Mouse (Mus musculus): ENCODE measurements around the gene Apopt1. TPM values are rescaled to one million over a fixed set of nuclear protein-coding genes. Genes with fewer than 3 reads are reported as not detected.
A peak's percentile ranks its signal among the peaks of the same experiment; 100 is the strongest.

Gene Apopt1
- polyA plus RNA-seq, 1 experiment, result 54.6 TPM

- peak overlapping the region; percentile 87 for H3K4me3 ChIP-seq
- H3K36me3 ChIP-seq (ENCODE audit: control insufficient read depth, insufficient read depth), result no peaks in the 10 kb centered on the region
- peak overlapping the region; percentile 69 for H3K4me2 ChIP-seq (ENCODE audit: low read depth)
- H3K79me2 ChIP-seq (ENCODE audit: control insufficient read depth, insufficient read depth), result peaks cover 37% of the 10 kb centered on the region
- peak overlapping the region; percentile 87 for H3ac ChIP-seq (ENCODE audit: control insufficient read depth, insufficient read length)
- TF ChIP-seq TCF3 (IDR thresholded peaks at IDR 0.05; ENCODE audit: insufficient read length, low read depth), result no peak
- no peak for TF ChIP-seq POLR2AphosphoS2 (IDR thresholded peaks at IDR 0.05; ENCODE audit: insufficient read length, low read depth)
- TF ChIP-seq SRF (IDR thresholded peaks at IDR 0.05; ENCODE audit: control insufficient read depth, insufficient read length, low read depth), result no peak
- no peak for TF ChIP-seq E2F4 (IDR thresholded peaks at IDR 0.05; ENCODE audit: insufficient read depth)
- no peak for TF ChIP-seq REST (IDR thresholded peaks at IDR 0.05; ENCODE audit: insufficient read depth, insufficient read length)
- TF ChIP-seq MAX (IDR thresholded peaks at IDR 0.05; ENCODE audit: low read depth), result no peak
- TF ChIP-seq MYOD1 (IDR thresholded peaks at IDR 0.05; ENCODE audit: control insufficient read depth in 1 of 3, insufficient read length in 2 of 3, low read depth in 2 of 3), result no peak
- TF ChIP-seq MYOG (IDR thresholded peaks at IDR 0.05; ENCODE audit: control insufficient read depth in 1 of 3, insufficient read depth in 1 of 3, insufficient read length in 2 of 3, low read depth in 2 of 3), result no peak
- no peak for TF ChIP-seq TCF12 (IDR thresholded peaks at IDR 0.05; ENCODE audit: insufficient read depth, poor library complexity, severe bottlenecking)
- no peak for TF ChIP-seq CEBPB (IDR thresholded peaks at IDR 0.05; ENCODE audit: insufficient read depth, poor library complexity, severe bottlenecking)
- no peak for TF ChIP-seq POLR2A (IDR thresholded peaks at IDR 0.05; ENCODE audit: insufficient read length, low read depth)
- H3K27me3 ChIP-seq (ENCODE audit: control insufficient read depth, insufficient read depth, insufficient read length), result no peaks in the 10 kb centered on the region
These were observed 44.7 kb downstream of the Apopt1 start for GRCm38 (mm10) chr12:111757561-111758325.

DNA sequence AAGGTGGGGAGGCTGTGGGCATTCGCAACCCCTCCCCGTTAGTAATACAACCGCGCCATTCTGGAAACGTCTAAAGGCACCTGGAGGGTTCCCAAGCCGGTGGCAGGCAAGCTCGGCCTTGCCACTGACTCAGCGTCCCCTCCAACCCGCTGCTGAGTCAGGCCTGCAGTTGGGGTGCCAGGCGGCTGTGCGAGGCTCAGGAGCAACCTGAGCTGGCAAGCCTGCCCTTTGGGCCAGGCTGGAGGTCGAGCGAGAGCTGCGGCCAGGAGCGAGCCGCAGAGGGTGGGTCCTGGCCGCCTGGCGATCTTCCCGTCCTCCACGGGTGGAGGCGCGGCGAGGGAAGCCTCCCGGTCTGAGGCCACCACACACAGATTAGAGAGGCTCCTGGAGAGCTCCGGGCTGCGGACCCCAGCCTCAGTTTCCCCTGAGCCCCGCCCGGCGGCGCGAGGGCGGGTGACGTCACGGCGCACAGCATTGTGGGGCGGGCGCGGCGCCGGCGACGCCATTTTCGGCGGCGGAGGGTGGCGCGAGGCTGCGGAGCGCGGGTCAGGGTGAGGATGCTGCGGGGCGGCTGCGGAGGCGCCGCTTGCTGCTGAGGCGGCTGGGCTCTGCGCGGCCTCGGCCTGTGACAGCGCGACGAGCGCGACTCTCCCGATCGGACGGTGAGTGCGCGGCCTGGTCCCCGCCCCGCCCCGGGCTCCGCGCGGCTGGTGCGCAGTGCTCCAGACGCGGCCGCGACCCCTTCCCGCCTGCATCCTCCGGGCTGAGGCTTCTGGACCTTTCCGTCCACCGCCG lies 45.5 kb downstream of the Apopt1 start, which contains the start of gene Klc1:
TSS of gene Klc1 (plus strand) at position 469 of the 795 bp plus-strand sequence.
- peak within 1 kb of the TSS; percentile 93 for H3K4me2 ChIP-seq (ENCODE audit: low read depth)
- no peaks in the 10 kb centered on the region for H3K27me3 ChIP-seq (ENCODE audit: control insufficient read depth, insufficient read depth, insufficient read length)
- peak within 1 kb of the TSS; percentile 87 for H3K4me3 ChIP-seq
- H3K79me2 ChIP-seq (ENCODE audit: control insufficient read depth, insufficient read depth), result peaks cover 45% of the 10 kb centered on the region
- H3ac ChIP-seq (ENCODE audit: control insufficient read depth, insufficient read length), result peak within 1 kb of the TSS; percentile 87
- TF ChIP-seq POLR2A (IDR thresholded peaks at IDR 0.05; ENCODE audit: insufficient read length, low read depth) (peak; percentile 93), REST (IDR thresholded peaks at IDR 0.05; ENCODE audit: insufficient read depth, insufficient read length) (no peak), MYOD1 (IDR thresholded peaks at IDR 0.05; ENCODE audit: control insufficient read depth in 1 of 3, insufficient read length in 2 of 3, low read depth in 2 of 3) (peak in 1 of 3 experiments; percentile 47), MYOG (IDR thresholded peaks at IDR 0.05; ENCODE audit: control insufficient read depth in 1 of 3, insufficient read depth in 1 of 3, insufficient read length in 2 of 3, low read depth in 2 of 3) (peak in 2 of 3 experiments; percentile 6 to 66), POLR2AphosphoS2 (IDR thresholded peaks at IDR 0.05; ENCODE audit: insufficient read length, low read depth) (peak; percentile 96), MAX (IDR thresholded peaks at IDR 0.05; ENCODE audit: low read depth) (no peak)
- H3K36me3 ChIP-seq (ENCODE audit: control insufficient read depth, insufficient read depth), result no peaks in the 10 kb centered on the region

GRCm38 (mm10) chr12:111759176-111760061 lies 46.4 kb downstream of the Apopt1 start:
- Histone ChIP-seq H3K4me3 (peak overlapping the region; percentile 87), H3K4me2 (ENCODE audit: low read depth) (peak overlapping the region; percentile 93), H3K27me3 (ENCODE audit: control insufficient read depth, insufficient read depth, insufficient read length) (no peaks in the 10 kb centered on the region), H3K79me2 (ENCODE audit: control insufficient read depth, insufficient read depth) (peaks cover 54% of the 10 kb centered on the region), H3ac (ENCODE audit: control insufficient read depth, insufficient read length) (peak overlapping the region; percentile 87), H3K36me3 (ENCODE audit: control insufficient read depth, insufficient read depth) (no peaks in the 10 kb centered on the region)
- no peak for TF ChIP-seq TCF3 (IDR thresholded peaks at IDR 0.05; ENCODE audit: insufficient read length, low read depth)
- TF ChIP-seq MAX (IDR thresholded peaks at IDR 0.05; ENCODE audit: low read depth), result no peak
- no peak for TF ChIP-seq E2F4 (IDR thresholded peaks at IDR 0.05; ENCODE audit: insufficient read depth)
- no peak for TF ChIP-seq REST (IDR thresholded peaks at IDR 0.05; ENCODE audit: insufficient read depth, insufficient read length)
- no peak for TF ChIP-seq CEBPB (IDR thresholded peaks at IDR 0.05; ENCODE audit: insufficient read depth, poor library complexity, severe bottlenecking)
- TF ChIP-seq USF1 (IDR thresholded peaks at IDR 0.05; ENCODE audit: low read depth), result no peak
- no peak for TF ChIP-seq TCF12 (IDR thresholded peaks at IDR 0.05; ENCODE audit: insufficient read depth, poor library complexity, severe bottlenecking)
- no peak for TF ChIP-seq SRF (IDR thresholded peaks at IDR 0.05; ENCODE audit: control insufficient read depth, insufficient read length, low read depth)
- TF ChIP-seq POLR2AphosphoS2 (IDR thresholded peaks at IDR 0.05; ENCODE audit: insufficient read length, low read depth), result peak; percentile 69
- peak; percentile 68 for TF ChIP-seq POLR2A (IDR thresholded peaks at IDR 0.05; ENCODE audit: insufficient read length, low read depth)
- TF ChIP-seq MYOG (IDR thresholded peaks at IDR 0.05; ENCODE audit: control insufficient read depth in 1 of 3, insufficient read depth in 1 of 3, insufficient read length in 2 of 3, low read depth in 2 of 3), result peak in 2 of 3 experiments; percentile 9 to 84
- peak in 2 of 3 experiments; percentile 7 to 64 for TF ChIP-seq MYOD1 (IDR thresholded peaks at IDR 0.05; ENCODE audit: control insufficient read depth in 1 of 3, insufficient read length in 2 of 3, low read depth in 2 of 3)

Measured in myocyte (in vitro differentiated cells).